Mouse (Mus musculus) small intestine, adult 2 months (tissue): ENCODE measurements around the gene Mgst2. TPM values are rescaled to one million over a fixed set of nuclear protein-coding genes. Genes with fewer than 3 reads are reported as not detected.

ENCODE experiments used
- H3K27ac ChIP-seq: fragments of 200-500 bp; 2 replicates; pipeline ENCODE4 v1.5.1; 2012; ENCODE audit warnings: low read depth, low read length, control low read depth, inconsistent platforms; ENCODE audit not compliant: insufficient read depth
- H3K27me3 ChIP-seq: fragments of 200-500 bp; 2 replicates; pipeline ENCODE4 v1.6.1; 2012; ENCODE audit warnings: mild to moderate bottlenecking, moderate library complexity, low read length, inconsistent platforms; ENCODE audit not compliant: control insufficient read depth, insufficient read depth
- H3K36me3 ChIP-seq: fragments of 200-500 bp; 2 replicates; pipeline ENCODE4 v1.6.1; 2012; ENCODE audit warnings: mild to moderate bottlenecking, low read length, control low read depth, inconsistent platforms; ENCODE audit not compliant: control insufficient read depth, insufficient read depth
- H3K4me1 ChIP-seq: fragments of 200-500 bp; 2 replicates; pipeline ENCODE4 v1.6.1; 2012; ENCODE audit warnings: low read length, inconsistent platforms, mixed read lengths; ENCODE audit not compliant: control insufficient read depth, insufficient read depth, insufficient read length
- H3K4me3 ChIP-seq: fragments of 200-500 bp; 2 replicates; pipeline ENCODE4 v1.5.1; 2012; ENCODE audit warnings: low read depth, mild to moderate bottlenecking, control low read depth, inconsistent platforms, low read length, moderate library complexity
- CTCF ChIP-seq: fragments of 200-500 bp; IDR thresholded peaks from 2 replicates; pipeline ENCODE4 v1.5.1; 2012; ENCODE audit warnings: low read depth, mild to moderate bottlenecking, control low read depth, inconsistent platforms, low read length, moderate library complexity, mixed read lengths; ENCODE audit not compliant: insufficient replicate concordance, insufficient read length; ENCODE audit errors: extremely low read depth
- POLR2A ChIP-seq: fragments of 200-500 bp; IDR thresholded peaks from 2 replicates; pipeline ENCODE4 v1.6.1; 2012; ENCODE audit warnings: low read depth, mild to moderate bottlenecking, control low read depth, inconsistent platforms, low read length, moderate library complexity
- WGBS: fragments of 180-500 bp; shearing (Covaris S2); methylation state at CpG from one replicate; pipeline ENCODE4 v1.1.7; 2018; 5-methylcytosine and 5-hydroxymethylcytosine counted together
- polyA plus RNA-seq: library from polyadenylated mRNA; depleted of rRNA; stranded (reverse); fragments of >200 nt; gene quantifications from 2 replicates; pipeline ENCODE4 v1.2.3, GENCODE M21; 2012

Mgst2 gene
- polyA plus RNA-seq, 1 experiment, result 19.1 TPM

DNA sequence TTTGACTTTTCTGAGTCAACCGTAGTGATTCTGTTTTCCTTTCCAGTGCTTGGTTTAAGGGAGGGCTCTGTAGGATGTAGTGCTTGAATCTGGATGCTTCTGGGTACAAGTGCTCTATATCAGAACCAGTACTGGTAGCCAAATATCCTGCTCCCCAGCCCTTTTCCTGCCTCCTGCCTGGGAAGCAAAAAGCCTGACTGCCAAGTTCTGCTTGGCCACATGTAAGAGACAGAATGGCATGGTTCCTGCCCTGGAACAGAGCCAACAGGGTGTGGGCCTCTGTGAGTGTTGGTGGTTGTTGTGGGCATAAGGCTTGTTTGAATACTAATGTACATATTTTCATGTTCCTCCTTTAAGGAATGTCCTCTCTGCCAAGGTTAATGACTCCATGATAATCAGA is 29.4 kb upstream of the Mgst2 start:
- Histone ChIP-seq H3K27me3 (no peaks in the 10 kb centered on the region), H3K4me3 (no peak overlapping the region), H3K36me3 (no peaks in the 10 kb centered on the region), H3K27ac (no peak overlapping the region), H3K4me1 (no peaks in the 10 kb centered on the region)
- 88% methylated on average over 1 of the region's 1 CpGs for WGBS
- TF ChIP-seq CTCF, result no peak
- TF ChIP-seq POLR2A, result no peak

DNA sequence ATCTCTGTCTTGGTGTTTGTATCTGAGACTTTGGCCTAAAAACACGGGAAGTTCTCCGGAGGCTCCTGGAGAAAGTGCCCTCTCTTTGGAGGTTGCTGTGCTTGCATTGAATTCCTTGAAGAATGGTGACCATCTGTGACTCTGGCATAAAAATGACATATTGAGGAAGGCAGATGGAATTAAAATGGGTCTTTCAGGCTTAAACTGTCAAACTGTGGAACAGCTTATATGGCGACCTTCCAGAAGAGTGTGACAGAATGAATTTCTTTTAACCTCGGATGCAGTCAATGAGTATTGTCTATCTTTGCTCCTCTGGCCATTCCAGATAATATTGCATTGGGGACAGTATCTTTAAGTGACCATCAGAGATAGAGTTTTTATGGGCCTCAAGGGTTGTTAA is 28.2 kb upstream of the Mgst2 start:
- Histone ChIP-seq H3K4me3 (no peak overlapping the region), H3K27me3 (no peaks in the 10 kb centered on the region), H3K36me3 (no peaks in the 10 kb centered on the region), H3K27ac (no peak overlapping the region), H3K4me1 (no peaks in the 10 kb centered on the region)
- TF ChIP-seq CTCF (no peak), POLR2A (no peak)
- 88% methylated on average over 4 of the region's 4 CpGs for WGBS

DNA sequence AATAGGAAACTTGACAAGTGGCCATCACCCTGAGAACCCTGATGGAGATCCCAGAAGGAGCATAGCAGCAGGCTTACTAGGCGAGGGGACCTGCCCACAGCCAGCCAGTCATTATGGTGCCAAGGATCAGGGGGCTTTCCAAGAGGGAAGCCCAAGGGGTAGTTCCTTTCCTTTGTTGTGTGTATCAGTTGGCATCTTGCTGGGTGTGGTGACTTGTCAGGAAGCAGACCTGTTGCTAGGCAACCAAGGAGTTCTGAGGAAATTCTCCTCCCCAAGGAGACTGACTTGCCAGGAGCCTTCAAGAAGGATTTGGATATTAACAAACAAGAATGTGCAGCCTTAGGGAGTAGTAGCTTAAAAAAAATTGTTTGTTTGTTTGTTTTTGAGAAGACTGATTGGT is 25.7 kb upstream of the Mgst2 start:
- WGBS, result 84% methylated on average over 1 of the region's 1 CpGs
- no peaks in the 10 kb centered on the region for H3K4me1 ChIP-seq
- H3K27ac ChIP-seq, result no peak overlapping the region
- no peaks in the 10 kb centered on the region for H3K36me3 ChIP-seq
- H3K27me3 ChIP-seq, result no peaks in the 10 kb centered on the region
- H3K4me3 ChIP-seq, result no peak overlapping the region
- TF ChIP-seq POLR2A, result no peak
- no peak for TF ChIP-seq CTCF

DNA sequence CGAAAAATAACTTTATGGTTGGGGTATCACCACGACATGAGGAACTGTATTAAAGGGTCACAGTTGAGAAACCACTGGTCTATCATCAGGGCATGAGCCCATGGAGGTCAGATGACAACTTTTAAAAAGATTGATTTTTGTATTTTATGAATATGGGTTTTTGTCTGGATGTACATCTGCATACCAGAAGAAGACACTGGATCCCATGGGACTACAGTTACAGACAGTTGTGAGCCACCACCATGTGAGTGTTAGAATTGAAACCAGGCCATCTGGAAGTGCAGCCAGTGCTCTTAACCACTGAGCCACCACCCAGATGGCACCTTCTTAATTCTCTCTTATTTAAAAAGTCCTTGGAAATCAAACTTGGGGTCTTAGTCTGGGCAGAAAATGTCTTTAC is 24.2 kb upstream of the Mgst2 start:
- H3K4me3 ChIP-seq, result no peak overlapping the region
- 78% methylated on average over 2 of the region's 2 CpGs for WGBS
- H3K36me3 ChIP-seq, result no peaks in the 10 kb centered on the region
- H3K4me1 ChIP-seq, result no peaks in the 10 kb centered on the region
- no peak overlapping the region for H3K27ac ChIP-seq
- H3K27me3 ChIP-seq, result no peaks in the 10 kb centered on the region
- no peak for TF ChIP-seq POLR2A
- TF ChIP-seq CTCF, result no peak

DNA sequence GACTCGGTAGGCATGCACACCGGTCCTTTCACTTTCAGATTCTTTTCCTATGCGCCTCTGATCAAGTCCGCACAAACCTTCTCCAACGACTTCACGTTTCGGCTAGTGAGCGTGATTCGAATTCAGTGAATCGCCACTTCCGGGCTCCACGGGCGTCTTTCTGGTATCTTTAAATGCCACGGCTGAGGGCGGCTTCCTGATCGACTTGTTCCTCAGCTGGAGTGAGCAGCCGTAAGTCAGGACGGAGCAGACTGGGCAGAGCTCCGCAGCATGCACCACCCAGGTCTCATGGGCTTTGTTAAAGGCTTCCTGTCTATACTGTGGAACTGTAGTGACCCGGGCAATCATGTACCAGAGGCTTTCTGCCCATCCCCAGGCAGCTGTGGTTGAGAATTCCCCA is 23.5 kb upstream of the Mgst2 start:
- TF ChIP-seq CTCF, result no peak
- Histone ChIP-seq H3K4me1 (no peaks in the 10 kb centered on the region), H3K4me3 (peak overlapping the region; percentile 59), H3K27me3 (no peaks in the 10 kb centered on the region), H3K36me3 (no peaks in the 10 kb centered on the region), H3K27ac (no peak overlapping the region)
- WGBS, result 78% methylated on average over 20 of the region's 20 CpGs

DNA sequence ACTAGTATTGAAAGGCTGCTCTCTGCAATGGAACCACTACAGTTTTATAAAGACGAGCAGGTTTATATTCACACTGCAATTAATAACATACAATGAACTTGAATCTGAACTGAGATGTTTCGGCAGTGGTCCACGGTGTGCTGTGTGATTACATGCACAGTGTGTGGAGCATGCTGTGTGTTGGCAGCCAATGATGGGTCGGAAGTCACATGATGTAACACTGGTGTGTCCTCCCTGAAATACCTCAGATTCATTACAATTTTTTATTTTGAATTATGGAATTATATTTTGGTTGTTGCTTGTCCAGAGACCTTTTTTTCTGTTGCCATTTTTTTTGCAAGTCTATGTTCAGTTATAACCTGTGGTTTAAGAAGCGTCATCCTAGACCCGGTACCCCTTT is 22.8 kb upstream of the Mgst2 start:
- WGBS, result 89% methylated on average over 6 of the region's 6 CpGs
- Histone ChIP-seq H3K4me3 (no peak overlapping the region), H3K4me1 (no peaks in the 10 kb centered on the region), H3K27ac (no peak overlapping the region), H3K36me3 (no peaks in the 10 kb centered on the region), H3K27me3 (no peaks in the 10 kb centered on the region)
- TF ChIP-seq CTCF (no peak), POLR2A (no peak)

DNA sequence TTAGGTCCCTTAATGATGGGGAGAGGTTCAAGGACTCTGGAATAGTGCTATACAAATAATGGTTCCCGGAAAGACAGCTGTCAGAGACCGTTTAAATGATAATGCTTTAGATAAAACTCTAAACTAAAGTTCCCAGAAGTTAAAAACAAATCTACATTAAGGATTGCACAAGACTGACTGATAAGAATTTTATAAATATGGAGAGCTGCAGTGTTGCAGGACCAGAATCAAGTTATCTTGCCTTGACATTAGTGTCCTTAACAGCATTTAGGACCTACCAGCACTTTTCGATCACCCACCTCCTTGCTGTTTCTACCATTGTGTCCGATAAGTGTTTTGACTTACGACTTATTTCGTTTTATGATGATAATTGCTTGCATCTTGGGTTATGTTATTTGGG is 21.9 kb upstream of the Mgst2 start:
- Histone ChIP-seq H3K36me3 (no peaks in the 10 kb centered on the region), H3K4me3 (no peak overlapping the region), H3K27ac (no peak overlapping the region), H3K4me1 (no peaks in the 10 kb centered on the region), H3K27me3 (no peaks in the 10 kb centered on the region)
- TF ChIP-seq POLR2A, result no peak
- no peak for TF ChIP-seq CTCF
- WGBS, result 63% methylated on average over 6 of the region's 6 CpGs

DNA sequence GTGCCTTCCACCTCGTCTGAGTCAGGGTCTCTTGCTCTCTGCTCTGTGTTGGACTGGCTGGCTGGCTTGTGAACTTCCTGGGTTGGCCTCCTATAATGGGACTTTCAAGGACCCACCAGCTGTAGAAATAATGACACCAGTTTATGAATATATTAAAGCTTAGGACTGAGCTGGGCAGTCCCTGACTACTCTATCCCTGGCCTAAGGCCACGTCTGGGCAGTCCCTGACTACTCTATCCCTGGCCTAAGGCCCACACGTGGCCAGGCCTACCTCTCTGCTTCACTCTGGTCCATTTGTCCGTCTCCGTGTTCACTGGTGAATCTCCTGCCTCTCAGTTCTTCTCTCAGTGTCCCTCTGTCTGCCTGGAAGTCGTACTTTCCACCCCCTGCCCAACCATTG is 14.7 kb upstream of the Mgst2 start:
- H3K27me3 ChIP-seq, result no peaks in the 10 kb centered on the region
- no peak overlapping the region for H3K27ac ChIP-seq
- WGBS, result 83% methylated on average over 6 of the region's 6 CpGs
- peaks cover 9% of the 10 kb centered on the region; the same call in 1 of the 2 replicates for H3K4me1 ChIP-seq
- TF ChIP-seq POLR2A, result no peak
- TF ChIP-seq CTCF, result no peak
- H3K4me3 ChIP-seq, result no peak overlapping the region
- H3K36me3 ChIP-seq, result no peaks in the 10 kb centered on the region
